Comparison of ENCODE assay signal across 8 mouse cellular contexts in genomic region chr10:128059207-128059981, GRCm38 (mm10). TPM values are rescaled to one million over a fixed set of nuclear protein-coding genes. Genes with fewer than 3 reads are reported as not detected.
A peak's percentile ranks its signal among the peaks of the same experiment; 100 is the strongest.
DNase-seq lines count a peak whose midpoint lies in the region; ATAC-seq and TF ChIP-seq lines count a peak whose summit lies in the region.

No protein-coding gene starts in this region.

- no peaks in the 10 kb centered on the region for H3K27me3 ChIP-seq in cerebellum, adult 2 months (ENCODE audit: control insufficient read depth, insufficient read depth, low read length)
- no peaks in the 10 kb centered on the region for H3K27me3 ChIP-seq in midbrain, embryonic 15.5 days (replicated peaks)

- H3K9me3 ChIP-seq in midbrain, embryonic 15.5 days: no peaks in the 10 kb centered on the region

- TF ChIP-seq CTCF in cerebellum, adult 2 months (IDR thresholded peaks at IDR 0.05; ENCODE audit: borderline replicate concordance, insufficient read depth, low read depth, low read length): no peak

- H3K27ac ChIP-seq in cerebellum, adult 2 months (ENCODE audit: insufficient read depth, low read length): peak overlapping the region; percentile 68
- H3K27ac ChIP-seq in midbrain, embryonic 15.5 days: peak overlapping the region; percentile 99

- peaks cover 9% of the 10 kb centered on the region; the same call in 1 of the 2 replicates for H3K4me1 ChIP-seq in cerebellum, adult 2 months (ENCODE audit: control insufficient read depth, insufficient read depth, low read length)
- H3K4me1 ChIP-seq in midbrain, embryonic 15.5 days: peaks cover 27% of the 10 kb centered on the region

- ATAC-seq in midbrain, embryonic 15.5 days (replicated peaks): peak; percentile 79

- no peaks in the 10 kb centered on the region for H3K36me3 ChIP-seq in midbrain, embryonic 15.5 days (replicated peaks)

- peak overlapping the region; percentile 76 for H3K4me3 ChIP-seq in cerebellum, adult 2 months (replicated peaks; ENCODE audit: insufficient read depth, low read depth, low read length)
- peak overlapping the region; percentile 65 for H3K4me3 ChIP-seq in midbrain, embryonic 15.5 days

- WGBS in cerebellum, adult 2 months: under 1% methylated on average over 62 of the region's 62 CpGs
- under 1% methylated on average over 55 of the region's 62 CpGs for WGBS in midbrain, embryonic 15.5 days

- H3K9ac ChIP-seq in midbrain, embryonic 15.5 days: peak overlapping the region; percentile 97

- H3K4me2 ChIP-seq in midbrain, embryonic 15.5 days: peak overlapping the region; percentile 73

- no peak for TF ChIP-seq POLR2A in cerebellum, adult 2 months (IDR thresholded peaks at IDR 0.05; ENCODE audit: borderline replicate concordance, insufficient read depth, low read length)

- no peak for DNase-seq in cerebellum, adult 2 months
- no peak for DNase-seq in cerebellum, adult 11 months
- peak; percentile 58 for DNase-seq in embryo, embryonic 9.5 days (ENCODE audit: extremely low spot score)
- peak; percentile 97 for DNase-seq in heart, adult 11 months
- DNase-seq in kidney, adult 18-20 months: peak; percentile 63
- peak; percentile 73 for DNase-seq in liver
- DNase-seq in spleen, postnatal 4 days (ENCODE audit: low spot score in 2 of 2): peak; percentile 65 to 85

RNA-seq across cellular contexts. Expression of gene Ptges3, which starts 0.6 kb away (rescaled TPM):
- 69.9 and 75.5 TPM in 2 replicates for polyA plus RNA-seq in cerebellum, adult 2 months (2012; rRNA removed)
- polyA plus RNA-seq in midbrain, embryonic 15.5 days (2015; fragmentation: Nextera tagmentation; extraction: Ambion mirVana): 351 and 372 TPM in 2 replicates

RNA-seq across cellular contexts. Expression of gene Atp5b, which starts 23.7 kb away (rescaled TPM):
- polyA plus RNA-seq in cerebellum, adult 2 months (2012; rRNA removed): 2,153 and 2,193 TPM in 2 replicates
- polyA plus RNA-seq in midbrain, embryonic 15.5 days (2015; fragmentation: Nextera tagmentation; extraction: Ambion mirVana): 2,030 and 2,053 TPM in 2 replicates

RNA-seq across cellular contexts. Expression of gene Naca, which starts 24.0 kb away (rescaled TPM):
- 209 and 230 TPM in 2 replicates for polyA plus RNA-seq in cerebellum, adult 2 months (2012; rRNA removed)
- polyA plus RNA-seq in midbrain, embryonic 15.5 days (2015; fragmentation: Nextera tagmentation; extraction: Ambion mirVana): 473 and 476 TPM in 2 replicates

RNA-seq across cellular contexts. Expression of gene Baz2a, which starts 32.0 kb away (rescaled TPM):
- polyA plus RNA-seq in cerebellum, adult 2 months (2012; rRNA removed): 42.9 and 45.2 TPM in 2 replicates
- polyA plus RNA-seq in midbrain, embryonic 15.5 days (2015; fragmentation: Nextera tagmentation; extraction: Ambion mirVana): 9.2 and 10.9 TPM in 2 replicates

RNA-seq across cellular contexts. Expression of gene Prim1, which starts 44.4 kb away (rescaled TPM):
- polyA plus RNA-seq in cerebellum, adult 2 months (2012; rRNA removed): 16.2 and 17.4 TPM in 2 replicates
- polyA plus RNA-seq in midbrain, embryonic 15.5 days (2015; fragmentation: Nextera tagmentation; extraction: Ambion mirVana): 37.2 and 41.8 TPM in 2 replicates

Comparison
In these comparisons a context has a peak if more than half of its experiments do, and no peak if none do; other contexts are left out.
1. DNase-seq: peak in embryo, embryonic 9.5 days (single experiment), heart, adult 11 months (single experiment), kidney, adult 18-20 months (single experiment), liver (single experiment) and spleen, postnatal 4 days (2 of 2); none in cerebellum, adult 2 months (0 of 2) and cerebellum, adult 11 months (single experiment).